Mouse (Mus musculus) thymus, postnatal 25 days (tissue): Measurements from ENCODE around the gene Thop1.
"Not testable (repeated sequence)": the region's sequence is repeated elsewhere in the genome, so short reads cannot be mapped to it uniquely, and the experiment has no call there.

Experiments used
- DNase-seq: peaks from one replicate; pipeline ENCODE4 v3.0.0; 2022

Gene Thop1

GRCm38 (mm10) chr10:81069836-81070235 is at the start of gene Thop1:
Gene Thop1 (plus strand): TSS chr10:81070035.
- peak; percentile 95 for DNase-seq

- DNase-seq, result no peak
Observed at GRCm38 (mm10) chr10:81020207-81020606, 49.6 kb upstream of the Thop1 start.

DNA sequence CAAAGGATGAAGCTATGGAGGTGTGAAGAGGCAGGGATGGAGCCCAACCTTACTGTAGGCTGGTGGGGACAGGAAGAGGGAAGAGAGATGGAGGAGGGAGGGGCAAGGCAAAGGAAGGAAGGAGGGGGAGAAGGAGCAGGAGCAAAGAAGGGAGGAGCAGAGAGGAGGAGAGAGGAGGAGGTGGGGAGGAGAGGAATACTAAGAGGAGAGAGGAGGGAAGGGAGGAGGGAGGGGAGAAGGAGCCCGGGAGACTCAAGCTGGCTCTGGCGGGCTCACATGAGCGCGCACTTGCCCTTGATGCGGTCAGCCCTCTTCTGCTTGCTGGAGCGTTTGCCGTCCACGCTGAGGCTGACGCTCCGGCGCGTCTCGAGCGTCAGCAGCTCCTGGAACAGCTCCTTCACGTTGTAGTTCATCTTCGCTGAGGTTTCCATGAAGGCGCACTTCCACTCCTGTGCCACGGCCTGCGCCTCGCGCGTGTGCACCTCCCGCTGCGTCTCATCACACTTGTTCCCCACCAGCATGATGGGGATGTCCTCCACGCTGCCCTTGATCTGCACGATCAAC is 48.2 kb upstream of the Thop1 start:
- no peak for DNase-seq

GRCm38 (mm10) chr10:81022744-81023143 is 47.1 kb upstream of the Thop1 start:
- DNase-seq, result no peak

- DNase-seq, result no peak
Observed at GRCm38 (mm10) chr10:81024346-81024937, 45.4 kb upstream of the Thop1 start.

DNA sequence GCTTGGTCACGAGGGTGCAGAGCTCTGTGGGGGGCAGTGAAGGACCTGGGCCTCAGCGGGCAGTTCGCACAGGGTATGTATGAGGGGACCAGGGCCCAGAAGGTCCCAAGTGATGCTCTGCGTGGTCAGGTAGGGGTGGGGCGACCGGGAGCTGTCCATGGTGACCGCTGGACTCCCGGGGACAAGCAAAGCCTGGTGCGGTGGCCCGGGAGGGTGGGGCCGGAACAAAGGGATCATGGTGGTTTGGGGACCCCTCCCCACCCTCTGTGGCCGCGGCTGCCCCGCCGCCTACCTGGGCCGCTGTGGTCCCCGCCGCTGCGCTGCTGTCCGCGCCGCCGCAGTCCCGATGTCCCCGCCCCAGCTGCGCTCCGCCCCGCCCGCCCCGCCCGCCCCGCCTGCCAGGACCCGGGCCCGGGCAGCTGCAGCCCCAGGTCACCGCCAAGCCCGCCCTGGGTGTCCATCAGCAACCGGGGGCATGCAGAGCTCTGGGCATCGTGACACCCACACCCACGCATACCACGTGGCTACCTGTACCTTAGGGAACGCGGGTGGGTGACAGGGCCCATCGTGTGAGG is 44.7 kb upstream of the Thop1 start:
- no peak for DNase-seq

GRCm38 (mm10) chr10:81025639-81026275 is 44.1 kb upstream of the Thop1 start, which contains the start of gene Diras1:
Gene Diras1 (minus strand): TSS chr10:81025662.
- no peak for DNase-seq

GRCm38 (mm10) chr10:81026857-81027256 is 43.0 kb upstream of the Thop1 start:
- DNase-seq, result no peak

GRCm38 (mm10) chr10:81027331-81027730 is 42.5 kb upstream of the Thop1 start:
- no peak for DNase-seq

- no peak for DNase-seq
Observed at GRCm38 (mm10) chr10:81028219-81028618, 41.6 kb upstream of the Thop1 start.

DNA sequence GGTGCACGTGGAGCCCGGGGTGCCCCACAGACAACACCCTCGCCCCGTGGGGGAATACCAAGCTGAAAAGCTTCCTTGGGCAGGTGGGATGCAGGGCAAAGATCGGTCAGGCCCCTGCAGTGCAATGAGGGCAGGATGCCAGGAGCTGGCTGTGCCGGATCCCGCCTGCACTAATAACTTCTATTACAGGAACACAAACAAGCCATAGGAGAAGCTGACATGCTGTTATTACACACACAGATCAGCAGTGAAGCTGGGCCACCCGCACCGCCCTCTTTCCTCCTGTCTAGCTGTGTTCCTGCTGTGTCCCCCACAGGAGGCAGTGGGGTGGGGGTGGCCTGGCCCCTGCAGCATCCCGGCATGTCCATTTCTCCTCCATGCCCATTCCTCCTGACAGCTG is 40.8 kb upstream of the Thop1 start:
- no peak for DNase-seq

DNA sequence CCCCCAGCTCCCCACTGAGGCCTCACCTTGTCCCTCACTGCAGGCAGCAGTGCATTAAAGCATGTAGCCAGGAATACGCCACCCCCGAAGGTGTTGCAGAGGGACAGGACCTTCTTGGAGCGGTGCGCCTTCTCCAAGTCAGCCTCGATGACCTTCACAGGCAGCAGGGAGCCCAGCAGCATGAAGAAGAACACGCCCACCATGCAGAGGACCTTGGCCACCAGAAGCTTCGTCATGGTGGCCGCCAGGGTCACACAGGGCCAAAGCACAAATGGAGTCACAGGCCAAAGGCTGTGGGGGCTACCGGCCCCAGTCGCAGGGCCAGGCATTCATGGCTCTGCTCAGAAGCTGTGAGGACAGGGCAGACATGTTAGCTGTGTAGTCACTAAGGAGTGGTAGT is 36.2 kb upstream of the Thop1 start:
- no peak for DNase-seq

DNA sequence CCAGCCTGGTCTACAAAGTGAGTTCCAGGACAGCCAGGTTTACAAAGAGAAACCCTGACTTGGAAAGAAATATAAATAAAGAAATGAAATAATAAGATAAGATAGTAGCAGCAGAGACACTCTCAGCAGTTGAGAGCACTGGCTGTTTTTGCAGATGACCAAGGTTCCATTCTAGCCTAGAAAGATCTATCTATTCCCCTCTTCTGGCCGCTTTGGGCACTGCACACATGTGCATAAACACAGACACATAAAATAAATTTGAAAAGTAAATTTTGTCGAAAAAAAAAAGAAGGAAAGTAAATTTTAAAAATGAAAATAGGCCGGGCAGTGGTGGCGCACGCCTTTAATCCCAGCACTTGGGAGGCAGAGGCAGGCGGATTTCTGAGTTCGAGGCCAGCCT is 33.6 kb upstream of the Thop1 start:
- DNase-seq, result no peak

GRCm38 (mm10) chr10:81036988-81037580 is 32.8 kb upstream of the Thop1 start, which contains the start of gene Slc39a3:
Gene Slc39a3 (minus strand): TSS chr10:81037426.
- peak; percentile 99 for DNase-seq

DNA sequence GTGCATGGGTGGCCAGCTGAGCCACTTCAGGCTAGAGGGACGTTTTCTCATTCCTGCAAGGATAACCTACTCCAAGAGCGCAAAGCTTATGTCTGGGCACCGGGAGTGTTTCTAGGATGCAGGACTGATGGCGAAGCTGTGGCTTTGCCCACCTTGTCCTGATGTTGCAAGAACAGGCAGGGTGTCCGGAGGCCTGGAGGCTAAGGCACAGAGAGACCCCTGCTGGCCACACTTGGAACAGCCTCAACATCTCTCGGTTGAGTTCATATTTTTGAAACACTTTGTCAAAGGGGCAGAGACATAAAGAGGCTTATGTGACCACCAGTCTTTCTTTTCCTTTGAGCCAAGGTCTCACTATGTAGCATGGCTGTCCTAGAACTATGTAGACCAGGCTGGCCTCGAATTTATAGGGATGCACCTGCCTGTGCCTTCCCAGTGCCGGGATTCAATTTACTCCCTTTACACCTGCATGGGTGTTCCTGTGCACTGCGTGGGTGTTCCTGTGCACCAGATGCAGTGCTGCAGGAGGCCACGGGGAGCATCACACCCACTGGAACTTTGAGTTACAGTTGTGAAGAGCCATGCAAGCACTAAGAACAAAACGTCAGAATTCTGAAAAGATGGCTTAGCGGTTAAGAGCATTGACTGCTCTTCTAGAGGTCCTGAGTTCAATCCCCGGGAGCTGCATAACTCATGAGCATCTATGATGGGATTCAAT is 28.2 kb upstream of the Thop1 start:
- peak; percentile 78 for DNase-seq

GRCm38 (mm10) chr10:81045246-81045645 is 24.6 kb upstream of the Thop1 start:
- DNase-seq, result not testable (repeated sequence)

DNA sequence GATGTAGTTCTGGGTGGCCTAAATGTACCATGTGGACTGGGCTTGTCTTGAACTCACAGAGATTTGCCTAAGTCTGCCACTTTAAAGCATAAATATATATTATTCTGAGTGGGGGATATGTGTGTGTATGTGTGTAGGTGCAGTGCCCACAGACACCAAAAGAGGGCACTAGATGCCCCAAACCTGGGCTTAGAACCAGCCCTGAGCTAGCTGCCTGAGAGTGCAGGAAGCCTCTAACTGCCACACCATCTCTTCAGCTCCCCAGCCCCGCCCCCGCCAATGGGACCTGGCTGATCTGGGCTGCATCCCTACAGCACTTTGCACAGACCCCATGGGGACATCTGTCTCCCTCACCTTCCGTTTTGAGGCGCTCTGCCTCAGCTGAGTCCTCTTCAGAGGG is 19.2 kb upstream of the Thop1 start:
- DNase-seq, result peak; percentile 44

GRCm38 (mm10) chr10:81051133-81051532 is 18.7 kb upstream of the Thop1 start:
- no peak for DNase-seq

DNA sequence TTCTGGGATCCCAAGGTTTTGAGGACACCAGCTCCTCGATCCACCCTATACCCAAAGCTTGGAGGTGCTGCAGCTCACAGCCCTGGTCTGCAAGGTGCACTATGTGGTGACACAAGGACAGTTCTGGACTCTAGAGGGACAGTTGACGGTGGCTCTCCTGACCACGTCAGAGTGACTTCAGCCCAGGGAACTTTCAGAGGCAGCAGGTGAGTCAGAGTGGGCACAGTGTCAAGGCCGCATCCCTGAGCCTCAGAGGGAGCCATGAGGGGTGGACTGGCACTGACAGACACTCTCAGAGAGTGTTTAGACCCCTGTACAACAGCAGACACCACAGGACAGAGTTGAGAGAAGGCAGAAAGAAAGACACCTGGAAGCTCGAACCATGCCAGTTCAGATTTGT is 17.3 kb upstream of the Thop1 start:
- DNase-seq, result no peak

- DNase-seq, result no peak
Observed at GRCm38 (mm10) chr10:81055169-81055568, 14.7 kb upstream of the Thop1 start.

DNA sequence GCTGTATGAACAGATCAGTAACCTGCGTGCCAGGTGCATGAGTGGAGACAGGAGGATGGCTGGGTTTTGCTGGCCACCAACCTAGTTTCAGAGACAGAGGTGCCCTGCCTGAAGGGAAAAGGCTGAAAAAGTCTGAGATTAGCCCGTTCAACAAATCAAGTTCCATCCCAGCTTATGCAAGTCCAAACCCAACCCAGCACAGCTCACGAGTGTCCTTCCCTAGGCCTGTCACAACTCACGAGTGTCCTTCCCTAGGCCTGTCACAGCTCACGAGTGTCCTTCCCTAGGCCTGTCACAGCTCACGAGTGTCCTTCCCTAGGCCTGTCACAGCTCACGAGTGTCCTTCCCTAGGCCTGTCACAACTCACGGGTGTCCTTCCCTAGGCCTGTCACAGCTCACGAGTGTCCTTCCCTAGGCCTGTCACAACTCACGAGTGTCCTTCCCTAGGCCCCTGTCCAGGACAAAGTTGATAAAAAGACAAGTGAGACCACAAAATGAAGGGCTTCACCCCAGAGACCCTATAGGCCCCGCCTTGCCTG is 14.0 kb upstream of the Thop1 start:
- not testable (repeated sequence) for DNase-seq

DNA sequence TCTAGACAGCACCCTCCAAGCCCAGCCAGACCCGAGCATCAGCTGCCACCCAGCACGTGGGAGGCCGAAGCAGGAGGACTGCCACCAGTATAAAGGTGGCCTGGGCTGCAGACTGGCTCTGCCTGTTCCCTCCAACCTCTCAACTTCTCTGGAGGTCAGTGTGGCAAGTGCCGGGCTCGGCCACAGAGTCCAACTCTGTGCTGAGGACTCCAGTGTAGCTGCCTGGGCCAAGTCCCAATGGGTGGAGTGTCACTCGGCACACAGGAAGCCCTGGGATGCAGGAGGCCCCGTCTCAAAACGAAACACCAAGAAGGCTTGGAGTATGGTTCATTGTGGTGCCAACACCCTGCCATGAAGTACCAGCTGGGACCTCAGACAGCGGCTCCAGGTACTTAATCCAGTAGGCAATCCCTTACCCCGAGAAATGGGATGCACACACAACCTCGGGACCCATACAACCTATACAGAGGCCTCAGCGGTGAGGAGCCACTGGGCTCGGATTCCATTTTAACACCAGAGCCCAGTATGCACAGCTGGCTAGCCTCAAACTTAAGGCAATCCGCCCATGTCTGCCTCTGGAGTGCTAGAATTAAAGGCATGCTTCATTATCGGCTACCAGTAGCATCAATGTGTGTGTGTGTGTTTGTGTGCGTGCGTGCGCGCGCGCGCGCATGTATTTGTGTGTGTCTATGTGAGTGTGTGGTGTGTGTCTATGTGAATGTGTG is 12.3 kb upstream of the Thop1 start:
- no peak for DNase-seq
